Mouse (Mus musculus): ENCODE measurements around the gene Ankrd26. TPM values are rescaled to one million over a fixed set of nuclear protein-coding genes. Genes with fewer than 3 reads are reported as not detected.
"Not testable (repeated sequence)": the region's sequence is repeated elsewhere in the genome, so short reads cannot be mapped to it uniquely, and the experiment has no call there.

Ankrd26 gene
- polyA plus RNA-seq, 1 experiment from 2014 or later = 15.0 TPM

- no peak for ATAC-seq (ENCODE audit: low read depth)
- H3K4me1 ChIP-seq (ENCODE audit: control insufficient read depth, insufficient read depth, low read length) = no peaks in the 10 kb centered on the region
- H3K36me3 ChIP-seq (ENCODE audit: control insufficient read depth, insufficient read depth, low read length) = no peaks in the 10 kb centered on the region
- no peak overlapping the region for H3K27ac ChIP-seq (ENCODE audit: low read depth, low read length)
- H3K9me3 ChIP-seq (ENCODE audit: control insufficient read depth, low read length) = no peaks in the 10 kb centered on the region
- H3K27me3 ChIP-seq (ENCODE audit: control insufficient read depth, insufficient read depth, low read length) = no peaks in the 10 kb centered on the region; the same call in 1 of the 2 replicates
- H3K9ac ChIP-seq (replicated peaks; ENCODE audit: low read depth, low read length) = no peak overlapping the region; the same call in 1 of the 2 replicates
- H3K4me3 ChIP-seq (ENCODE audit: low read depth, low read length) = peak overlapping the region; percentile 20; the same call in 1 of the 2 replicates
- 18% methylated on average over 21 of the region's 21 CpGs for WGBS
- H3K4me2 ChIP-seq (ENCODE audit: low read depth, low read length) = peak overlapping the region; percentile 39
Observed at GRCm38 (mm10) chr6:118592662-118593376, 30.8 kb upstream of the Ankrd26 start.

- H3K27ac ChIP-seq (ENCODE audit: low read depth, low read length); H3K4me2 ChIP-seq (ENCODE audit: low read depth, low read length); H3K4me3 ChIP-seq (ENCODE audit: low read depth, low read length); H3K9ac ChIP-seq (replicated peaks; ENCODE audit: low read depth, low read length); H3K4me1 ChIP-seq (ENCODE audit: control insufficient read depth, insufficient read depth, low read length); ATAC-seq (ENCODE audit: low read depth); H3K9me3 ChIP-seq (ENCODE audit: control insufficient read depth, low read length); H3K27me3 ChIP-seq (ENCODE audit: control insufficient read depth, insufficient read depth, low read length); H3K36me3 ChIP-seq (ENCODE audit: control insufficient read depth, insufficient read depth, low read length): not testable (repeated sequence)
- 86% methylated on average over 4 of the region's 4 CpGs for WGBS
Observed at GRCm38 (mm10) chr6:118578741-118579140, 16.7 kb upstream of the Ankrd26 start.

- 74% methylated on average over 6 of the region's 6 CpGs for WGBS
- no peak for ATAC-seq (ENCODE audit: low read depth)
- no peak overlapping the region for H3K9ac ChIP-seq (replicated peaks; ENCODE audit: low read depth, low read length)
- H3K27me3 ChIP-seq (ENCODE audit: control insufficient read depth, insufficient read depth, low read length) = no peaks in the 10 kb centered on the region
- no peaks in the 10 kb centered on the region for H3K4me1 ChIP-seq (ENCODE audit: control insufficient read depth, insufficient read depth, low read length)
- no peak overlapping the region for H3K4me3 ChIP-seq (ENCODE audit: low read depth, low read length)
- H3K27ac ChIP-seq (ENCODE audit: low read depth, low read length) = no peak overlapping the region
- no peaks in the 10 kb centered on the region for H3K9me3 ChIP-seq (ENCODE audit: control insufficient read depth, low read length)
- no peak overlapping the region for H3K4me2 ChIP-seq (ENCODE audit: low read depth, low read length)
- no peaks in the 10 kb centered on the region for H3K36me3 ChIP-seq (ENCODE audit: control insufficient read depth, insufficient read depth, low read length)
Observed at GRCm38 (mm10) chr6:118574351-118574750, 12.3 kb upstream of the Ankrd26 start.

- H3K9ac ChIP-seq (replicated peaks; ENCODE audit: low read depth, low read length) = no peak overlapping the region
- 94% methylated on average over 3 of the region's 3 CpGs for WGBS
- H3K9me3 ChIP-seq (ENCODE audit: control insufficient read depth, low read length) = no peaks in the 10 kb centered on the region
- no peak overlapping the region for H3K4me3 ChIP-seq (ENCODE audit: low read depth, low read length)
- peaks cover 6% of the 10 kb centered on the region for H3K4me1 ChIP-seq (ENCODE audit: control insufficient read depth, insufficient read depth, low read length)
- H3K36me3 ChIP-seq (ENCODE audit: control insufficient read depth, insufficient read depth, low read length) = no peaks in the 10 kb centered on the region
- no peak overlapping the region for H3K4me2 ChIP-seq (ENCODE audit: low read depth, low read length)
- H3K27me3 ChIP-seq (ENCODE audit: control insufficient read depth, insufficient read depth, low read length) = no peaks in the 10 kb centered on the region
- no peak overlapping the region for H3K27ac ChIP-seq (ENCODE audit: low read depth, low read length)
- no peak for ATAC-seq (ENCODE audit: low read depth)
Observed at GRCm38 (mm10) chr6:118567816-118568215, 5.8 kb upstream of the Ankrd26 start.

GRCm38 (mm10) chr6:118561225-118561624, 801 bp downstream of the Ankrd26 start:
- Histone ChIP-seq H3K27me3 (ENCODE audit: control insufficient read depth, insufficient read depth, low read length) (no peaks in the 10 kb centered on the region), H3K9ac (replicated peaks; ENCODE audit: low read depth, low read length) (peak overlapping the region; percentile 78), H3K4me1 (ENCODE audit: control insufficient read depth, insufficient read depth, low read length) (peaks cover 21% of the 10 kb centered on the region), H3K9me3 (ENCODE audit: control insufficient read depth, low read length) (no peaks in the 10 kb centered on the region), H3K4me2 (ENCODE audit: low read depth, low read length) (peak overlapping the region; percentile 92), H3K4me3 (ENCODE audit: low read depth, low read length) (peak overlapping the region; percentile 77), H3K27ac (ENCODE audit: low read depth, low read length) (no peak overlapping the region), H3K36me3 (ENCODE audit: control insufficient read depth, insufficient read depth, low read length) (peaks cover 8% of the 10 kb centered on the region; the same call in 1 of the 2 replicates)
- 85% methylated on average over 8 of the region's 8 CpGs for WGBS
- ATAC-seq (ENCODE audit: low read depth) = no peak

GRCm38 (mm10) chr6:118538627-118539026, 23.4 kb downstream of the Ankrd26 start:
- H3K4me3 ChIP-seq (ENCODE audit: low read depth, low read length) = no peak overlapping the region
- H3K27me3 ChIP-seq (ENCODE audit: control insufficient read depth, insufficient read depth, low read length) = no peaks in the 10 kb centered on the region
- no peak overlapping the region for H3K9ac ChIP-seq (replicated peaks; ENCODE audit: low read depth, low read length)
- ATAC-seq (ENCODE audit: low read depth) = no peak
- H3K9me3 ChIP-seq (ENCODE audit: control insufficient read depth, low read length) = no peaks in the 10 kb centered on the region
- no peak overlapping the region for H3K4me2 ChIP-seq (ENCODE audit: low read depth, low read length)
- WGBS = 94% methylated on average over 4 of the region's 4 CpGs
- no peak overlapping the region for H3K27ac ChIP-seq (ENCODE audit: low read depth, low read length)
- H3K4me1 ChIP-seq (ENCODE audit: control insufficient read depth, insufficient read depth, low read length) = no peaks in the 10 kb centered on the region
- H3K36me3 ChIP-seq (ENCODE audit: control insufficient read depth, insufficient read depth, low read length) = peaks cover 44% of the 10 kb centered on the region; the same call in 1 of the 2 replicates

GRCm38 (mm10) chr6:118537201-118537600, 24.8 kb downstream of the Ankrd26 start:
- ATAC-seq (ENCODE audit: low read depth); H3K27me3 ChIP-seq (ENCODE audit: control insufficient read depth, insufficient read depth, low read length); H3K9ac ChIP-seq (replicated peaks; ENCODE audit: low read depth, low read length); H3K27ac ChIP-seq (ENCODE audit: low read depth, low read length); H3K4me1 ChIP-seq (ENCODE audit: control insufficient read depth, insufficient read depth, low read length); H3K4me2 ChIP-seq (ENCODE audit: low read depth, low read length); H3K4me3 ChIP-seq (ENCODE audit: low read depth, low read length); H3K9me3 ChIP-seq (ENCODE audit: control insufficient read depth, low read length): not testable (repeated sequence)
- H3K36me3 ChIP-seq (ENCODE audit: control insufficient read depth, insufficient read depth, low read length) = peaks cover 38% of the 10 kb centered on the region; the same call in 1 of the 2 replicates

GRCm38 (mm10) chr6:118535321-118535720, 26.7 kb downstream of the Ankrd26 start:
- WGBS = 92% methylated on average over 10 of the region's 10 CpGs
- H3K27ac ChIP-seq (ENCODE audit: low read depth, low read length) = no peak overlapping the region
- H3K9ac ChIP-seq (replicated peaks; ENCODE audit: low read depth, low read length) = no peak overlapping the region
- no peak overlapping the region for H3K4me3 ChIP-seq (ENCODE audit: low read depth, low read length)
- no peak overlapping the region for H3K4me2 ChIP-seq (ENCODE audit: low read depth, low read length)
- peaks cover 45% of the 10 kb centered on the region for H3K36me3 ChIP-seq (ENCODE audit: control insufficient read depth, insufficient read depth, low read length)
- no peaks in the 10 kb centered on the region for H3K9me3 ChIP-seq (ENCODE audit: control insufficient read depth, low read length)
- no peak for ATAC-seq (ENCODE audit: low read depth)
- no peaks in the 10 kb centered on the region for H3K27me3 ChIP-seq (ENCODE audit: control insufficient read depth, insufficient read depth, low read length)
- no peaks in the 10 kb centered on the region for H3K4me1 ChIP-seq (ENCODE audit: control insufficient read depth, insufficient read depth, low read length)

- H3K36me3 ChIP-seq (ENCODE audit: control insufficient read depth, insufficient read depth, low read length) = peaks cover 45% of the 10 kb centered on the region
- no peak for ATAC-seq (ENCODE audit: low read depth)
- 90% methylated on average over 9 of the region's 9 CpGs for WGBS
- no peak overlapping the region for H3K27ac ChIP-seq (ENCODE audit: low read depth, low read length)
- H3K27me3 ChIP-seq (ENCODE audit: control insufficient read depth, insufficient read depth, low read length) = no peaks in the 10 kb centered on the region
- H3K4me3 ChIP-seq (ENCODE audit: low read depth, low read length) = no peak overlapping the region
- H3K9me3 ChIP-seq (ENCODE audit: control insufficient read depth, low read length) = no peaks in the 10 kb centered on the region
- H3K4me2 ChIP-seq (ENCODE audit: low read depth, low read length) = no peak overlapping the region
- H3K9ac ChIP-seq (replicated peaks; ENCODE audit: low read depth, low read length) = no peak overlapping the region
- no peaks in the 10 kb centered on the region for H3K4me1 ChIP-seq (ENCODE audit: control insufficient read depth, insufficient read depth, low read length)
Observed at GRCm38 (mm10) chr6:118533381-118533780, 28.6 kb downstream of the Ankrd26 start.
